Mouse (Mus musculus): ENCODE data around the gene Usp43.

Usp43 gene

GRCm38 (mm10) chr11:67921827-67922754 is at the start of gene Usp43:
Gene Usp43 (minus strand): TSS chr11:67922153.
- peak in 1 of 2 experiments; percentile 8 for DNase-seq (ENCODE audit: low spot score in 2 of 2)

GRCm38 (mm10) chr11:67967831-67968230 is 45.9 kb upstream of the Usp43 start:
- no peak for DNase-seq (ENCODE audit: low spot score in 2 of 2)

- peak; percentile 97 to 98 for DNase-seq (ENCODE audit: low spot score in 2 of 2)
These were observed 44.2 kb upstream of the Usp43 start, which contains the start of gene Stx8 for GRCm38 (mm10) chr11:67965905-67966878. Gene Stx8 (plus strand): TSS chr11:67966193.

GRCm38 (mm10) chr11:67965242-67965883 is 43.4 kb upstream of the Usp43 start, which contains the start of gene Cfap52:
Gene Cfap52 (minus strand): TSS chr11:67965651.
- peak; percentile 75 to 82 for DNase-seq (ENCODE audit: low spot score in 2 of 2)

- DNase-seq (ENCODE audit: low spot score in 2 of 2) = no peak
These were observed 42.2 kb upstream of the Usp43 start for GRCm38 (mm10) chr11:67964110-67964509.

GRCm38 (mm10) chr11:67954413-67954812 is 32.5 kb upstream of the Usp43 start:
- no peak for DNase-seq (ENCODE audit: low spot score in 2 of 2)

GRCm38 (mm10) chr11:67953604-67954003 is 31.7 kb upstream of the Usp43 start:
- DNase-seq (ENCODE audit: low spot score in 2 of 2) = no peak

- no peak for DNase-seq (ENCODE audit: low spot score in 2 of 2)
These were observed 27.5 kb upstream of the Usp43 start for GRCm38 (mm10) chr11:67949475-67949874.

- no peak for DNase-seq (ENCODE audit: low spot score in 2 of 2)
These were observed 26.3 kb upstream of the Usp43 start for GRCm38 (mm10) chr11:67948229-67948628.

- DNase-seq (ENCODE audit: low spot score in 2 of 2) = no peak
These were observed 10.2 kb upstream of the Usp43 start for GRCm38 (mm10) chr11:67932156-67932555.

GRCm38 (mm10) chr11:67926348-67927055 is 4.5 kb upstream of the Usp43 start:
- no peak for DNase-seq (ENCODE audit: low spot score in 2 of 2)

GRCm38 (mm10) chr11:67925000-67925399 is 3.0 kb upstream of the Usp43 start:
- no peak for DNase-seq (ENCODE audit: low spot score in 2 of 2)

- DNase-seq (ENCODE audit: low spot score in 2 of 2) = no peak
These were observed 1.8 kb upstream of the Usp43 start for GRCm38 (mm10) chr11:67923720-67924119.

- peak in 1 of 2 experiments; percentile 59 for DNase-seq (ENCODE audit: low spot score in 2 of 2)
These were observed 787 bp upstream of the Usp43 start for GRCm38 (mm10) chr11:67922755-67923125.

GRCm38 (mm10) chr11:67921091-67921826 is 694 bp downstream of the Usp43 start:
- DNase-seq (ENCODE audit: low spot score in 2 of 2) = peak in 1 of 2 experiments; percentile 14

GRCm38 (mm10) chr11:67920226-67920960 is 1.6 kb downstream of the Usp43 start:
- DNase-seq (ENCODE audit: low spot score in 2 of 2) = no peak

- no peak for DNase-seq (ENCODE audit: low spot score in 2 of 2)
These were observed 2.4 kb downstream of the Usp43 start for GRCm38 (mm10) chr11:67919593-67919992.

GRCm38 (mm10) chr11:67917126-67917525 is 4.8 kb downstream of the Usp43 start:
- DNase-seq (ENCODE audit: low spot score in 2 of 2) = no peak

GRCm38 (mm10) chr11:67911074-67911473 is 10.9 kb downstream of the Usp43 start:
- DNase-seq (ENCODE audit: low spot score in 2 of 2) = no peak
